Mouse (Mus musculus): ENCODE measurements around the gene Btbd1.

DNA sequence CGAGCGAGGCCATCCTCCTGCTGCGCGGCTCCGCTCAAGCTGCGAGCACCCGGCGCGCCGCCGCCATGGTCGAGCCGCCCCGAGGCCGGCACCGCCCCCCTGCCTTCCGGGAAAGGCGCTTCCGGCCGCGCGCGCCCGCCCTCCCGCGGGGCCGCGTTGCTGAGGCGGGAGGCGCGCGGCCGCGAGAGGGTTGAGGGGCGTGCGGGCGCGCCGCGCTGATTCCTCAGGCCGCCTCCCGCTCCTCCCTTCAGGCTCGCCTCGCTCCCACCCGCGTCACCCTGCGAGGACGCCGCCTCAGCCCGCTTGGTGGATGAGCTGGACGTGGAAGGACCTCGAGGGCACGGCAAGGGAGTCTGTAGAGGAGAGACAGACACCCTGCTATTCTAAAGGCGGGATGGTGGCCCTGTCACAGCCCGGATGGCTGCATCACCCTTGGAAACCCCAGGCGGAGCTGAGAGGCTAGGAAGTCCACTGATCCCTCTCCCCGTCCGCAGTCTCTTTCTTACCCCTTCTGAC is at the start of gene Btbd1:
- TF ChIP-seq CTCF (IDR thresholded peaks at IDR 0.05; ENCODE audit: low read depth) = no peak
- no peak for TF ChIP-seq EP300 (IDR thresholded peaks at IDR 0.05; ENCODE audit: low read depth)
